Mouse (Mus musculus) liver, postnatal 0 days (tissue): ENCODE data around the gene Gm5751.

Experiments
- CTCF ChIP-seq: sonication (generic); IDR thresholded peaks from 2 replicates; pipeline ENCODE4 v1.5.1; 2016; ENCODE audit warnings: antibody characterized with exemption, low read depth
- EP300 ChIP-seq: IDR thresholded peaks from 2 replicates; pipeline ENCODE4 v1.6.1; 2016; ENCODE audit warnings: antibody characterized with exemption, low read depth, mild to moderate bottlenecking

DNA sequence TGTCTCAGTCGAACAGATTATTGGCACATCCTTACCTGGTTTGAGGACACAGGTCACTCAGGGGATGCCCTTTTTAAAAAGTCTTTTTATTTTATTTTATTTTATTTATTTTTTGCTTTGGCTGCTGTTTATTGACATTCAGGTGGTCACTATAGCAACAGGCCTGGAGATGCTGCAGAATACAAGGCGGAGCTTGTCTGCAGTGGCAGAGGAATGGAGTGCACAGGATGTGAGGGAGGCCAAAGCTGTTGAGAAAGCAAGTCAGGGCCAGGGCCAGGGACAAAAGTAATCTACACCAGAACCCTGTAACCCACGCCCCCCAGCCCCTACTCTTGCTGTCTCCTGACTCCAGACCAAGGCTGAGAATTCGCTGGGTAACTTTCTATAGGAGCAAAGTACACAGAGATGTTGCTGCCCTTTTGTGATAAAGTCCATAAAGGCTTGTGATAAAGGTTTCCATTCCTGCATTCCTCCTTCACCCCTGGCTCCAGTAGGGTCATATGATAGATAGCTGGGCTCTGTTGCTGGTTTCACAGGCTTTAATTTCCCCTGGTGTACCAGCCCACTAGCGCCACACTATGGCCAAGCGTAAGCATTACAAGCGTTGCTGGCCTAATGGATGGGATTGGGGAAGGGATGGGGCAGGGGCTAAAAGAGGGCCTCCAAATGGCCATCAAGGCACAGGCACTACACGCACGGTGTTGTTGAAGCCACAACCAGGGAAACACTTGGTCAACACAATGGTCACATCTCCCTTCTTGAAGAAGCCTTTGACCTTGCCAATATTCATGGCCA lies 48.0 kb downstream of the Gm5751 start:
- TF ChIP-seq EP300 (no peak), CTCF (peak; percentile 34)
